Mouse (Mus musculus) embryonic fibroblast, embryonic 13.5 days (primary cell): ENCODE results near the gene Dzank1.

Experiments used
- CTCF ChIP-seq: IDR thresholded peaks from 2 replicates; pipeline ENCODE4 v1.5.1; 2011; ENCODE audit warnings: mild to moderate bottlenecking, control low read depth, low read length, moderate library complexity, borderline replicate concordance; ENCODE audit not compliant: insufficient read depth
- POLR2A ChIP-seq: IDR thresholded peaks from 2 replicates; pipeline ENCODE4 v1.6.1; 2011; ENCODE audit warnings: low read depth, mild to moderate bottlenecking, control low read depth, low read length, moderate library complexity

DNA sequence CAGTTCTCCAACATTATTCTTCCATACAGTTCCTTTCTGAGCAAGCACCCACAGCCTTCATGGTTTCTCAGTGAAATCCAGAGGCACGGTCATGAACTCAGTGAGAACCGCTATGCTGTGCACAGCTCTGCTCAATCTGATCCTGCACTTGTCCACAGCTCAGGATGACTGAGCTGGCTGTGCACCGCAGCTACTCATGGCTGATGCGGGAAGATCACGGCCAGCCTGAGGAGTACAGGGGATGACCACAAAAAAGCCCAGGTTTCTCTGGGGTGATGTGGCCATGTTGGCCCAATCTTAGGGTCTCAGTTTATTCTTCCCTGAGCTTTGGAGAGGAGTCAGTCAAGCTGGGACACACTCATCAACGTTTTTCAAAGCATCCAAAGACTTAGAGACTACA is 68.9 kb downstream of the Dzank1 start:
- TF ChIP-seq CTCF (no peak), POLR2A (no peak)
